Mouse (Mus musculus): ENCODE data around the gene Ubqln1. TPM values are rescaled to one million over a fixed set of nuclear protein-coding genes. Genes with fewer than 3 reads are reported as not detected.

The Ubqln1 gene
- total and polyA plus RNA-seq, 3 experiments = 68.6 to 146 TPM; not detected in 1

- peaks cover 0 to 8% of the 10 kb centered on the region in 2 experiments; a peak in 1 of 4 replicates for H3K36me3 ChIP-seq (ENCODE audit: control insufficient read depth in 1 of 2, insufficient read depth in 2 of 2, low read length in 2 of 2)
- H3K4me3 ChIP-seq (ENCODE audit: control insufficient read depth in 1 of 2, insufficient read depth in 1 of 2, low read depth in 2 of 2, low read length in 2 of 2) = no peak overlapping the region
- no peaks in the 10 kb centered on the region for H3K27me3 ChIP-seq (ENCODE audit: control insufficient read depth in 1 of 2, insufficient read depth in 2 of 2, low read length in 2 of 2)
- H3K9me3 ChIP-seq (replicated peaks; ENCODE audit: insufficient read depth, low read length) = no peaks in the 10 kb centered on the region
- DNase-seq (ENCODE audit: low read depth, low spot score) = no peak
- H3K79me2 ChIP-seq (ENCODE audit: control insufficient read depth, insufficient read depth, low read length, poor library complexity) = no peaks in the 10 kb centered on the region
- peaks cover 0 to 6% of the 10 kb centered on the region in 2 experiments; a peak in 1 of 4 replicates for H3K4me1 ChIP-seq (ENCODE audit: control insufficient read depth in 1 of 2, insufficient read depth in 2 of 2, low read length in 2 of 2)
- no peak overlapping the region for H3K27ac ChIP-seq (ENCODE audit: control insufficient read depth, low read depth, low read length)
- no peak overlapping the region for H3K9ac ChIP-seq (ENCODE audit: control insufficient read depth, low read depth, low read length, poor library complexity, severe bottlenecking)
- TF ChIP-seq CHD2 (IDR thresholded peaks at IDR 0.05; ENCODE audit: low read length) (no peak), MXI1 (IDR thresholded peaks at IDR 0.05; ENCODE audit: low read depth, low read length) (no peak), TAL1 (IDR thresholded peaks at IDR 0.05; ENCODE audit: low read length) (no peak), JUND (IDR thresholded peaks at IDR 0.05; ENCODE audit: low read depth, low read length) (no peak), UBTF (IDR thresholded peaks at IDR 0.05; ENCODE audit: borderline replicate concordance, insufficient read depth, low read depth, low read length) (no peak), RCOR1 (IDR thresholded peaks at IDR 0.05; ENCODE audit: low read depth, low read length) (no peak), MAZ (IDR thresholded peaks at IDR 0.05; ENCODE audit: low read depth, low read length) (no peak), EP300 (IDR thresholded peaks at IDR 0.05; ENCODE audit: low read depth in 1 of 2, low read length in 2 of 2) (no peak)
Measured at GRCm38 (mm10) chr13:58225694-58226093, 10.2 kb upstream of the Ubqln1 start.

- peaks cover 0 to 11% of the 10 kb centered on the region in 2 experiments; a peak in 2 of 4 replicates for H3K36me3 ChIP-seq (ENCODE audit: control insufficient read depth in 1 of 2, insufficient read depth in 2 of 2, low read length in 2 of 2)
- no peak overlapping the region for H3K4me3 ChIP-seq (ENCODE audit: control insufficient read depth in 1 of 2, insufficient read depth in 1 of 2, low read depth in 2 of 2, low read length in 2 of 2)
- H3K9ac ChIP-seq (ENCODE audit: control insufficient read depth, low read depth, low read length, poor library complexity, severe bottlenecking) = no peak overlapping the region
- peaks cover 8% of the 10 kb centered on the region for H3K79me2 ChIP-seq (ENCODE audit: control insufficient read depth, insufficient read depth, low read length, poor library complexity)
- no peak for DNase-seq (ENCODE audit: low read depth, low spot score)
- H3K9me3 ChIP-seq (replicated peaks; ENCODE audit: insufficient read depth, low read length) = no peaks in the 10 kb centered on the region
- H3K27me3 ChIP-seq (ENCODE audit: control insufficient read depth in 1 of 2, insufficient read depth in 2 of 2, low read length in 2 of 2) = no peaks in the 10 kb centered on the region
- peaks cover 0 to 6% of the 10 kb centered on the region in 2 experiments; a peak in 3 of 4 replicates for H3K4me1 ChIP-seq (ENCODE audit: control insufficient read depth in 1 of 2, insufficient read depth in 2 of 2, low read length in 2 of 2)
- TF ChIP-seq NELFE (IDR thresholded peaks at IDR 0.05; ENCODE audit: low read depth, low read length) = no peak
- no peak for TF ChIP-seq ZKSCAN1 (IDR thresholded peaks at IDR 0.05; ENCODE audit: low read depth, low read length)
- no peak overlapping the region for H3K27ac ChIP-seq (ENCODE audit: control insufficient read depth, low read depth, low read length)
Measured at GRCm38 (mm10) chr13:58220206-58220605, 4.8 kb upstream of the Ubqln1 start.

- TF ChIP-seq MXI1 (IDR thresholded peaks at IDR 0.05; ENCODE audit: low read depth, low read length) (no peak), UBTF (IDR thresholded peaks at IDR 0.05; ENCODE audit: borderline replicate concordance, insufficient read depth, low read depth, low read length) (no peak), USF2 (IDR thresholded peaks at IDR 0.05; ENCODE audit: borderline replicate concordance in 1 of 2, insufficient read depth in 1 of 2, low read depth in 1 of 2, low read length in 2 of 2) (no peak), CTCF (IDR thresholded peaks at IDR 0.05 in 2 of 3, conservative IDR thresholded peaks at IDR 0.05 in 1 of 3; ENCODE audit: control insufficient read depth in 1 of 3, insufficient read depth in 1 of 3, low read depth in 2 of 3, low read length in 3 of 3, poor library complexity in 1 of 3, severe bottlenecking in 1 of 3) (no peak), JUND (IDR thresholded peaks at IDR 0.05; ENCODE audit: low read depth, low read length) (no peak), HCFC1 (IDR thresholded peaks at IDR 0.05; ENCODE audit: low read depth, low read length) (no peak), GABPA (IDR thresholded peaks at IDR 0.05; ENCODE audit: low read depth, low read length) (no peak), NRF1 (IDR thresholded peaks at IDR 0.05; ENCODE audit: insufficient read depth, low read depth, low read length, poor library complexity, severe bottlenecking) (no peak), TCF12 (IDR thresholded peaks at IDR 0.05; ENCODE audit: low read depth, low read length) (no peak), MAFK (IDR thresholded peaks at IDR 0.05; ENCODE audit: borderline replicate concordance, low read depth, low read length) (no peak), TAL1 (IDR thresholded peaks at IDR 0.05; ENCODE audit: low read length) (no peak), ETS1 (IDR thresholded peaks at IDR 0.05; ENCODE audit: low read depth, low read length) (no peak), SIN3A (IDR thresholded peaks at IDR 0.05; ENCODE audit: low read length) (no peak), ZC3H11A (IDR thresholded peaks at IDR 0.05; ENCODE audit: low read depth, low read length) (no peak)
- Histone ChIP-seq H3K9ac (ENCODE audit: control insufficient read depth, low read depth, low read length, poor library complexity, severe bottlenecking) (no peak overlapping the region), H3K79me2 (ENCODE audit: control insufficient read depth, insufficient read depth, low read length, poor library complexity) (peaks cover 32% of the 10 kb centered on the region), H3K27me3 (ENCODE audit: control insufficient read depth in 1 of 2, insufficient read depth in 2 of 2, low read length in 2 of 2) (no peaks in the 10 kb centered on the region), H3K9me3 (replicated peaks; ENCODE audit: insufficient read depth, low read length) (no peaks in the 10 kb centered on the region), H3K27ac (ENCODE audit: control insufficient read depth, low read depth, low read length) (no peak overlapping the region), H3K4me1 (ENCODE audit: control insufficient read depth in 1 of 2, insufficient read depth in 2 of 2, low read length in 2 of 2) (peaks cover 10 to 13% of the 10 kb centered on the region in 2 experiments), H3K4me3 (ENCODE audit: control insufficient read depth in 1 of 2, insufficient read depth in 1 of 2, low read depth in 2 of 2, low read length in 2 of 2) (no peak overlapping the region), H3K36me3 (ENCODE audit: control insufficient read depth in 1 of 2, insufficient read depth in 2 of 2, low read length in 2 of 2) (peaks cover 0 to 28% of the 10 kb centered on the region in 2 experiments; a peak in 3 of 4 replicates)
- DNase-seq (ENCODE audit: low read depth, low spot score) = no peak
Measured at GRCm38 (mm10) chr13:58217536-58217935, 2.1 kb upstream of the Ubqln1 start.
